Mouse (Mus musculus) bone marrow, adult 2 months (tissue): ENCODE measurements around the gene Grin2a. TPM values are rescaled to one million over a fixed set of nuclear protein-coding genes. Genes with fewer than 3 reads are reported as not detected.
"Not testable (repeated sequence)": the region's sequence is repeated elsewhere in the genome, so short reads cannot be mapped to it uniquely, and the experiment has no call there.

Source experiments
- H3K27ac ChIP-seq: fragments of 200-500 bp; 2 replicates; pipeline ENCODE4 v1.5.1; 2012; ENCODE audit warnings: low read depth, mild to moderate bottlenecking, control low read depth, inconsistent platforms, low read length; ENCODE audit not compliant: control insufficient read depth, poor library complexity, insufficient read depth
- H3K4me1 ChIP-seq: fragments of 200-500 bp; 2 replicates; pipeline ENCODE4 v1.6.1; 2011; ENCODE audit warnings: low read length; ENCODE audit not compliant: control insufficient read depth, insufficient read depth
- H3K4me3 ChIP-seq: fragments of 200-500 bp; replicated peaks from 2 replicates; pipeline ENCODE3; 2011; ENCODE audit warnings: mild to moderate bottlenecking, low read depth, low read length, control low read depth; ENCODE audit not compliant: control insufficient read depth
- CTCF ChIP-seq: fragments of 200-500 bp; IDR thresholded peaks from 2 replicates; pipeline ENCODE4 v1.5.1; 2011; ENCODE audit warnings: low read length, control low read depth; ENCODE audit not compliant: control insufficient read depth, insufficient read depth
- POLR2A ChIP-seq: fragments of 200-500 bp; IDR thresholded peaks from 2 replicates; pipeline ENCODE4 v1.6.1; 2011; ENCODE audit warnings: low read depth, mild to moderate bottlenecking, control low read depth, low read length, borderline replicate concordance; ENCODE audit not compliant: control insufficient read depth
- WGBS: fragments of 180-500 bp; shearing (Covaris S2); methylation state at CpG from one replicate; pipeline ENCODE4 v1.1.7; 2018; 5-methylcytosine and 5-hydroxymethylcytosine counted together
- polyA plus RNA-seq: library from polyadenylated mRNA; stranded (reverse); fragments of >200 nt; gene quantifications from 2 replicates; pipeline ENCODE4 v1.2.4, GENCODE M21; 2011; ENCODE audit warnings: low replicate concordance; ENCODE audit not compliant: missing spikeins, insufficient read depth, insufficient read length

Gene Grin2a
- polyA plus RNA-seq, 1 experiment = 0.45 TPM

- Histone ChIP-seq H3K4me1 (no peaks in the 10 kb centered on the region), H3K27ac (no peak overlapping the region), H3K4me3 (no peak overlapping the region)
- TF ChIP-seq POLR2A = no peak
- WGBS = 69% methylated on average over 4 of the region's 4 CpGs
These were observed 378.6 kb downstream of the Grin2a start for GRCm38 (mm10) chr16:9616807-9617206.

- 77% methylated on average over 6 of the region's 6 CpGs for WGBS
- not testable (repeated sequence) for H3K27ac ChIP-seq, H3K4me1 ChIP-seq, H3K4me3 ChIP-seq
These were observed 382.8 kb downstream of the Grin2a start for GRCm38 (mm10) chr16:9612596-9612995.

- no peak overlapping the region for H3K4me3 ChIP-seq
- TF ChIP-seq CTCF (no peak), POLR2A (no peak)
- WGBS = 71% methylated on average over 2 of the region's 2 CpGs
These were observed 387.9 kb downstream of the Grin2a start for GRCm38 (mm10) chr16:9607432-9607831.

GRCm38 (mm10) chr16:9603983-9604382 lies 391.4 kb downstream of the Grin2a start:
- Histone ChIP-seq H3K4me3 (no peak overlapping the region), H3K27ac (no peak overlapping the region), H3K4me1 (no peaks in the 10 kb centered on the region)
- 84% methylated on average over 5 of the region's 5 CpGs for WGBS
- TF ChIP-seq POLR2A (no peak), CTCF (no peak)

More at GRCm38 (mm10) chr16:9607432-9607831, 387.9 kb downstream of the Grin2a start:
- H3K27ac ChIP-seq = no peak overlapping the region
- H3K4me1 ChIP-seq = no peaks in the 10 kb centered on the region

GRCm38 (mm10) chr16:9602579-9602978 lies 392.8 kb downstream of the Grin2a start:
- TF ChIP-seq POLR2A = no peak
- no peak for TF ChIP-seq CTCF
- 67% methylated on average over 2 of the region's 2 CpGs for WGBS
- Histone ChIP-seq H3K4me1 (no peaks in the 10 kb centered on the region), H3K4me3 (no peak overlapping the region), H3K27ac (no peak overlapping the region)

- no peak overlapping the region for H3K4me3 ChIP-seq
These were observed 406.2 kb downstream of the Grin2a start for GRCm38 (mm10) chr16:9589176-9589575.

GRCm38 (mm10) chr16:9588431-9588830 lies 406.9 kb downstream of the Grin2a start:
- no peak for TF ChIP-seq POLR2A
- no peak for TF ChIP-seq CTCF
- H3K27ac ChIP-seq = no peak overlapping the region
- no peaks in the 10 kb centered on the region for H3K4me1 ChIP-seq
- no peak overlapping the region for H3K4me3 ChIP-seq
- 72% methylated on average over 3 of the region's 3 CpGs for WGBS

More at GRCm38 (mm10) chr16:9589176-9589575, 406.2 kb downstream of the Grin2a start:
- no peak for TF ChIP-seq CTCF
- no peak for TF ChIP-seq POLR2A
- H3K27ac ChIP-seq = no peak overlapping the region
- H3K4me1 ChIP-seq = no peaks in the 10 kb centered on the region
- 79% methylated on average over 2 of the region's 2 CpGs for WGBS

- Histone ChIP-seq H3K4me3 (no peak overlapping the region), H3K4me1 (no peaks in the 10 kb centered on the region), H3K27ac (no peak overlapping the region)
- 70% methylated on average over 2 of the region's 2 CpGs for WGBS
- TF ChIP-seq POLR2A (no peak), CTCF (no peak)
These were observed 411.4 kb downstream of the Grin2a start for GRCm38 (mm10) chr16:9583981-9584380.

GRCm38 (mm10) chr16:9571793-9572192 lies 423.6 kb downstream of the Grin2a start:
- H3K4me3 ChIP-seq = no peak overlapping the region
- no peaks in the 10 kb centered on the region for H3K4me1 ChIP-seq
- H3K27ac ChIP-seq = no peak overlapping the region
- WGBS = 19% methylated on average over 1 of the region's 1 CpGs
- no peak for TF ChIP-seq CTCF
- TF ChIP-seq POLR2A = no peak

- H3K4me1 ChIP-seq = no peaks in the 10 kb centered on the region
- WGBS = 39% methylated on average over 2 of the region's 2 CpGs
- no peak overlapping the region for H3K27ac ChIP-seq
- H3K4me3 ChIP-seq = no peak overlapping the region
- TF ChIP-seq POLR2A (no peak), CTCF (no peak)
These were observed 428.1 kb downstream of the Grin2a start for GRCm38 (mm10) chr16:9567286-9567685.
